Mouse (Mus musculus) cerebellum, adult 2 months (tissue): ENCODE measurements at regions not wholly inside any gene's neighbourhood (a gene's known extent, or its start where the extent isn't known, plus 50 kb on each side); places are given as distances from the start of the nearest gene placed in this dataset.

Experiments used
- CTCF ChIP-seq: fragments of 200-500 bp; IDR thresholded peaks from 2 replicates; pipeline ENCODE4 v1.5.1; 2011; ENCODE audit warnings: low read depth, mild to moderate bottlenecking, control low read depth, low read length, moderate library complexity, borderline replicate concordance; ENCODE audit not compliant: insufficient read depth
- POLR2A ChIP-seq: fragments of 200-500 bp; IDR thresholded peaks from 2 replicates; pipeline ENCODE4 v1.6.1; 2011; ENCODE audit warnings: low read length, control low read depth, borderline replicate concordance; ENCODE audit not compliant: insufficient read depth

GRCm38 (mm10) chr5:75800040-75800989 lies 177.9 kb downstream of the Kdr start:
- no peak for TF ChIP-seq POLR2A
- TF ChIP-seq CTCF, result no peak
